Mouse (Mus musculus): ENCODE measurements around the gene Snx29.

- no peak for TF ChIP-seq CTCF (IDR thresholded peaks at IDR 0.05; ENCODE audit: low read depth, low read length)
- TF ChIP-seq POLR2A (IDR thresholded peaks at IDR 0.05; ENCODE audit: extremely low read depth, insufficient read depth, low read length) = no peak
These were observed 58.2 kb downstream of the Snx29 start for GRCm38 (mm10) chr16:11380871-11381270.
